Mouse (Mus musculus): ENCODE measurements at regions not wholly inside any gene's neighbourhood (a gene's known extent, or its start where the extent isn't known, plus 50 kb on each side); places are given as distances from the start of the nearest gene placed in this dataset.

GRCm38 (mm10) chr8:26593536-26594368 lies 383.4 kb upstream of the Zfp703 start:
- TF ChIP-seq CTCF (IDR thresholded peaks at IDR 0.05; ENCODE audit: control insufficient read depth, insufficient read depth, insufficient read length) (no peak), CEBPB (IDR thresholded peaks at IDR 0.05; ENCODE audit: low read depth) (no peak), MAX (IDR thresholded peaks at IDR 0.05) (no peak), USF1 (IDR thresholded peaks at IDR 0.05; ENCODE audit: low read depth) (no peak)

Data from C2C12 (cell line).